Mouse (Mus musculus) heart, embryonic 16.5 days (tissue): ENCODE results near the gene Hoxd4. TPM values are rescaled to one million over a fixed set of nuclear protein-coding genes. Genes with fewer than 3 reads are reported as not detected.

Experiments used
- ATAC-seq: fragments of 200-750 bp; cut with Nextera tagmentation; replicated peaks from 2 replicates; pipeline ENCODE4 v1.8.0; 2017; ENCODE audit warnings: moderate number of reproducible peaks; ENCODE audit not compliant: insufficient read depth, low FRiP score; ENCODE audit errors: extremely low read depth
- H3K27ac ChIP-seq: fragments of 300-500 bp; sonication (generic); 2 replicates; pipeline ENCODE4 v1.5.1; 2014; ENCODE audit warnings: mild to moderate bottlenecking, low read length, control low read depth, moderate library complexity
- H3K27me3 ChIP-seq: fragments of 300-500 bp; sonication (generic); 2 replicates; pipeline ENCODE4 v1.6.1; 2014; ENCODE audit warnings: low read length, mixed read lengths; ENCODE audit not compliant: control insufficient read depth, insufficient read depth
- H3K36me3 ChIP-seq: fragments of 300-500 bp; sonication (generic); 2 replicates; pipeline ENCODE4 v1.6.1; 2014; ENCODE audit not compliant: control insufficient read depth, insufficient read depth
- H3K4me1 ChIP-seq: fragments of 300-500 bp; sonication (generic); 2 replicates; pipeline ENCODE4 v1.6.1; 2014; ENCODE audit warnings: low read length, mixed read lengths; ENCODE audit not compliant: control insufficient read depth, insufficient read depth
- H3K4me2 ChIP-seq: fragments of 300-500 bp; sonication (generic); 2 replicates; pipeline ENCODE4 v1.6.1; 2014; ENCODE audit warnings: low read depth, mild to moderate bottlenecking, control low read depth, low read length
- H3K4me3 ChIP-seq: fragments of 300-500 bp; sonication (generic); 2 replicates; pipeline ENCODE4 v1.5.1; 2014; ENCODE audit warnings: mild to moderate bottlenecking, control low read depth, low read length
- H3K9ac ChIP-seq: fragments of 300-500 bp; sonication (generic); 2 replicates; pipeline ENCODE4 v1.6.1; 2014; ENCODE audit warnings: low read length, control low read depth
- H3K9me3 ChIP-seq: fragments of 300-500 bp; sonication (generic); replicated peaks from 2 replicates; pipeline ENCODE4 v1.6.1; 2016; ENCODE audit warnings: low read length; ENCODE audit not compliant: control insufficient read depth
- whole genome bisulfite sequencing: fragments of 180-500 bp; shearing (Covaris S2); extraction: QIAGEN DNeasy Blood & Tissue Kit; methylation state at CpG from one replicate; pipeline ENCODE4 v1.1.7; 2014; 5-methylcytosine and 5-hydroxymethylcytosine counted together
- polyA plus RNA-seq: library from polyadenylated mRNA; unstranded; fragments of >200 nt; fragmentation: Nextera tagmentation; extraction: Ambion mirVana; gene quantifications from 2 replicates; pipeline ENCODE4 v1.2.1, GENCODE M21; 2015

The Hoxd4 gene
- polyA plus RNA-seq, 1 experiment from 2014 or later, result 0.18 TPM

- Histone ChIP-seq H3K27me3 (peaks cover 95% of the 10 kb centered on the region), H3K9ac (no peak overlapping the region), H3K36me3 (no peaks in the 10 kb centered on the region), H3K9me3 (no peaks in the 10 kb centered on the region), H3K4me1 (peaks cover 14% of the 10 kb centered on the region), H3K4me3 (no peak overlapping the region), H3K4me2 (no peak overlapping the region), H3K27ac (no peak overlapping the region)
- no peak for ATAC-seq
- 2% methylated on average over 3 of the region's 3 CpGs for WGBS
These were observed 41.0 kb upstream of the Hoxd4 start for GRCm38 (mm10) chr2:74670632-74671188.

- Histone ChIP-seq H3K27ac (no peak overlapping the region), H3K4me3 (peak overlapping the region; percentile 8; the same call in 1 of the 2 replicates), H3K36me3 (no peaks in the 10 kb centered on the region), H3K9me3 (no peaks in the 10 kb centered on the region), H3K4me2 (peak overlapping the region; percentile 64; the same call in 1 of the 2 replicates), H3K9ac (no peak overlapping the region), H3K27me3 (peaks cover 97% of the 10 kb centered on the region), H3K4me1 (peaks cover 14% of the 10 kb centered on the region)
- ATAC-seq, result no peak
- WGBS, result 16% methylated on average over 5 of the region's 5 CpGs
These were observed 39.9 kb upstream of the Hoxd4 start for GRCm38 (mm10) chr2:74671847-74672246.

GRCm38 (mm10) chr2:74672481-74673362 lies 39.0 kb upstream of the Hoxd4 start:
- H3K27me3 ChIP-seq, result peaks cover 98% of the 10 kb centered on the region
- H3K4me1 ChIP-seq, result peaks cover 13% of the 10 kb centered on the region
- ATAC-seq, result peak; percentile 59; the same call in 1 of the 2 replicates
- no peaks in the 10 kb centered on the region for H3K9me3 ChIP-seq
- peak overlapping the region; percentile 64 for H3K4me2 ChIP-seq
- 7% methylated on average over 40 of the region's 40 CpGs for WGBS
- no peak overlapping the region for H3K27ac ChIP-seq
- H3K4me3 ChIP-seq, result peak overlapping the region; percentile 41
- no peak overlapping the region for H3K9ac ChIP-seq
- no peaks in the 10 kb centered on the region for H3K36me3 ChIP-seq

- no peak overlapping the region for H3K4me2 ChIP-seq
- H3K4me3 ChIP-seq, result no peak overlapping the region
- H3K9me3 ChIP-seq, result no peaks in the 10 kb centered on the region
- 4% methylated on average over 24 of the region's 24 CpGs for WGBS
- no peak overlapping the region for H3K27ac ChIP-seq
- peaks cover 3% of the 10 kb centered on the region; the same call in 1 of the 2 replicates for H3K4me1 ChIP-seq
- H3K36me3 ChIP-seq, result no peaks in the 10 kb centered on the region
- H3K27me3 ChIP-seq, result peaks cover 97% of the 10 kb centered on the region
- ATAC-seq, result no peak
- H3K9ac ChIP-seq, result no peak overlapping the region
These were observed 37.8 kb upstream of the Hoxd4 start for GRCm38 (mm10) chr2:74673835-74674425.

- H3K4me3 ChIP-seq, result no peak within 1 kb of the TSS
- H3K36me3 ChIP-seq, result no peaks in the 10 kb centered on the region
- H3K27me3 ChIP-seq, result peaks cover 97% of the 10 kb centered on the region
- no peak within 1 kb of the TSS for H3K27ac ChIP-seq
- no peak within 1 kb of the TSS for H3K9ac ChIP-seq
- no peak for ATAC-seq
- peaks cover 3% of the 10 kb centered on the region; the same call in 1 of the 2 replicates for H3K4me1 ChIP-seq
- whole genome bisulfite sequencing, result 2% methylated on average over 47 of the region's 47 CpGs
- no peaks in the 10 kb centered on the region for H3K9me3 ChIP-seq
- no peak within 1 kb of the TSS for H3K4me2 ChIP-seq
These were observed 36.7 kb upstream of the Hoxd4 start, which contains the start of gene Hoxd12 for GRCm38 (mm10) chr2:74674881-74675665. Gene Hoxd12, plus strand, starts transcription at chr2:74675013.

GRCm38 (mm10) chr2:74675666-74676282 lies 36.0 kb upstream of the Hoxd4 start:
- Histone ChIP-seq H3K4me2 (no peak overlapping the region), H3K4me3 (no peak overlapping the region), H3K36me3 (no peaks in the 10 kb centered on the region), H3K27me3 (peaks cover 100% of the 10 kb centered on the region), H3K4me1 (peaks cover 3% of the 10 kb centered on the region; the same call in 1 of the 2 replicates), H3K9me3 (no peaks in the 10 kb centered on the region), H3K9ac (no peak overlapping the region), H3K27ac (no peak overlapping the region)
- ATAC-seq, result no peak
- 8% methylated on average over 24 of the region's 24 CpGs for WGBS

GRCm38 (mm10) chr2:74676376-74677052 lies 35.2 kb upstream of the Hoxd4 start:
- no peak overlapping the region for H3K27ac ChIP-seq
- H3K9ac ChIP-seq, result no peak overlapping the region
- H3K27me3 ChIP-seq, result peaks cover 100% of the 10 kb centered on the region
- no peak for ATAC-seq
- H3K9me3 ChIP-seq, result no peaks in the 10 kb centered on the region
- no peak overlapping the region for H3K4me2 ChIP-seq
- no peaks in the 10 kb centered on the region for H3K36me3 ChIP-seq
- WGBS, result 6% methylated on average over 9 of the region's 9 CpGs
- H3K4me3 ChIP-seq, result no peak overlapping the region
- H3K4me1 ChIP-seq, result peaks cover 3% of the 10 kb centered on the region; the same call in 1 of the 2 replicates

GRCm38 (mm10) chr2:74677106-74677505 lies 34.6 kb upstream of the Hoxd4 start:
- Histone ChIP-seq H3K4me1 (peaks cover 3% of the 10 kb centered on the region; the same call in 1 of the 2 replicates), H3K9me3 (no peaks in the 10 kb centered on the region), H3K4me2 (no peak overlapping the region), H3K4me3 (no peak overlapping the region), H3K9ac (no peak overlapping the region), H3K36me3 (no peaks in the 10 kb centered on the region), H3K27me3 (peaks cover 100% of the 10 kb centered on the region), H3K27ac (no peak overlapping the region)
- WGBS, result 22% methylated on average over 2 of the region's 2 CpGs
- ATAC-seq, result no peak
